Mouse (Mus musculus): Measurements from ENCODE around the gene Sema3f.

The Sema3f gene

DNA sequence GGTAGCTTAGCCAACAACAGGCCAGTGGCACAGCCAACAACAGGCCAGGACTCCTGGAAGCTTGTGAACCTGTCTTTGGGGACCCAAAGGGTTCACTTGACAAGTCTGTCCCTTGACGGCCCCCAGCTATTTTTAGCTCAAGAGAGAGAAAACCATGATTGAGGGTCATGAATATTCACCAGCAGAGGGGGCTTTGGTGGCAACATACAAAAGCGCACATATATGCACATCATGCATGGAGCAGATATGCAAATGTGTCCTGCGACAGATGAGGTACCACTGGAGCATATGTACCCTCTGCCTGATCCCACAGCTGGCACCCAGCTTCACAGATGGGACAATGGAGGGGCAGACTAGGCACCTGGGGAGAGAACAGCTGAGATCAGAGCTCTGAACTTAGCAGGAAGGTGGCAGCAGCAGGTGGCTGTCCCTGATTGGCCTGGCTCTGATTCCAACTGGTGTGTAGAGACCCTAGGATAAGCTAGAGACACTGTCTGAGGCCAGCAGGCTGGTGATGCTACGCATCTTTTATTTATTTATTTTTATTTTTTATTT is 16.8 kb downstream of the Sema3f start:
- no peak for DNase-seq (ENCODE audit: extremely low spot score, low spot score)

DNA sequence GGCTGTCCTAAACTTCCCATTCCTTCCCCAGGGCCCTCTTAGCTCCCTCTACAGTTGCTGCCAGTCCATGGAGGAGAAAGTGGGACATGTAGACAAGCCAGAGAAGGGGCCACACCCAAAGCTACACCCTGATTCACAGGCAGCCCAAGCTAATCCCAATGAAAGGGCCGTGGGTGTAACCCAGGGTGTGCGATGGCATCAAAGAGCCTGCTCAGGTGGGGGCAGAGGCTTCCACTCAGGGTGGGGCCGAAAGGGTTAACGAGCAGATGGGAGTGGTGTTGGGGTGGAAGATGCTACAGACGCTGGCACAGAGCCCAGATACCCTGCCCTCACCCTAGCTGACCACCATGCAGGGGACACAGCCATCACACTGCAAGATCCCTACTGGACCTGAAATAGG is 17.5 kb downstream of the Sema3f start:
- DNase-seq (ENCODE audit: extremely low spot score, low spot score): no peak

DNA sequence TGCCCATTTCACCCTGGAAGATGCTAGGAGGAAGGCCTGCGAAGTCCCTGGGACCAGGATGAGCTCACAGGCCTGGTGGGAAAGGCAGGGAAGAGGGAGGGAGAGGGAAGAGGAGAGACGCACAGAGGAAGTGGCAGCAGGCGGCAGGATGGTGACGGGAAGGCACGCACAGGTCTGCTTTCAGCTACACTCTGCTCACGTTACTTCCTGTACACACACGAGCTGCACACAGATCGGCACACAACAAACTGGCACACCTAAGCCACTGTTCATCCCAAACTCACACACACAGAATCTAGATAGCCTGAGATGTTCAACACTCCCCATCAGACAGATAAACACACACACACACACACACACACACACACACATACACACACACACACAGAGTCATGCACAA is 19.9 kb downstream of the Sema3f start:
- DNase-seq (ENCODE audit: extremely low spot score, low spot score): no peak

DNA sequence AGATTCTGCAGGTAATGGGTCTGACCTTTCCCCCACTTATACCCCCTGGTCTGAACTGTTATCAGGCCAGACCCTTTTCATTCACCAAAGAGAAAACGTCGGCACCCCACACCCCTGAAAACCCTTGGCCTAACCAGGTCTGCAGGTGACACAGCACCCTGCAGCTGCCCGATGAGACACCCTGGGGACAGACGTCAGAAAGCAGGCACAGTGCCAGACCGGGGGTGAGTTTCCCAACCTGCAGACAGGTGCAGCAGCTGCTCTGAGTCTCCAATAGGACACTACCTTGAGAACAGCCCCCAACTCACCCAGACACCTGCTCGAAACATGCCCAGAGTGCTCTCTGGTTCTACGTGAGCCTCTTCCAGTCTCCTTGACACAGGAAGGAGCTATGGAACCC is 21.3 kb downstream of the Sema3f start:
- DNase-seq (ENCODE audit: extremely low spot score, low spot score): no peak

GRCm38 (mm10) chr9:107688415-107688814 is 21.9 kb downstream of the Sema3f start:
- no peak for DNase-seq (ENCODE audit: extremely low spot score, low spot score)

- peak; percentile 62 for DNase-seq (ENCODE audit: extremely low spot score, low spot score)
Measured at GRCm38 (mm10) chr9:107685231-107685981, 24.9 kb downstream of the Sema3f start.

DNA sequence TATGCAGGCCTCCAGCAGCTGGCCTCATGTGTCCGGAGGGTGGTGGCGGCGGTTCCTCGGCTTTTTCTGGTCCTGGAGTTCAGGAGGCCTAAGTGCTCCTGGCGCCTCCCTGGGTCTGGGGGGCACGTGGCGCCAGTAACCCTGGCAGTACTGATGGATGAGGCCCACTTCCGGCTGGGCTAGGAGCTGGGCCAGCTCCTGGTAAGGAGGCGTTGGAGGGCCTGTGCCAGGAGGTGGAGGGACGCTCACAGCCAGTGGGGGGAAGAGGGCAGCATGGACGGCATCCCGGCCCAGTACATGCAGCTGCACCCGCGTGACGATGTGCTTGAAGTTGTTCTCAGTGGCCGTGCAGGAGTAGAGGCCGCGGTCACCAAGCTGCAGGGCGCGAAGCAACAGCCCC is 27.9 kb downstream of the Sema3f start:
- no peak for DNase-seq (ENCODE audit: extremely low spot score, low spot score)

DNA sequence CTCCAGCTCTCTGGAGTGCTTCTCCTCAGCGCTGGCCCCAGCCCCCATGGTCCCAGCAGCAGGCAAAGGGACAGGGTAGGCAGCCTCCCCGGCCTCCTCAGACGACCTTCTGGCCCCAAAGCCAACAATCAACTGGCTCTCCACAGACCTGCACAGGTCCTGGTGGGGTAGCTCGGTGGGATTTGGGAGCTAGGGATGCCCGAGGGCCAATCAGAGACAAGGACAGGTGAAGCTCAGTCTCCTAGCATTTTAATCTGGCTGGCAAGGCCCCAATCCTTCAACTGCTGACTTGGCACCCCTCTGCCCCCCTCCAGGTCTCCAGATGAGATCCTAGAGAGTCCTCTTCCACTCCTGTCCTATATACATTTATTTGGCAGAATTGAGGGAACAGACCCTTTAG is 30.8 kb downstream of the Sema3f start, which contains the start of gene Gnat1:
Gnat1 (minus strand) TSS at position 212 of the 400 bp plus-strand sequence.
- DNase-seq (ENCODE audit: extremely low spot score, low spot score): no peak

DNA sequence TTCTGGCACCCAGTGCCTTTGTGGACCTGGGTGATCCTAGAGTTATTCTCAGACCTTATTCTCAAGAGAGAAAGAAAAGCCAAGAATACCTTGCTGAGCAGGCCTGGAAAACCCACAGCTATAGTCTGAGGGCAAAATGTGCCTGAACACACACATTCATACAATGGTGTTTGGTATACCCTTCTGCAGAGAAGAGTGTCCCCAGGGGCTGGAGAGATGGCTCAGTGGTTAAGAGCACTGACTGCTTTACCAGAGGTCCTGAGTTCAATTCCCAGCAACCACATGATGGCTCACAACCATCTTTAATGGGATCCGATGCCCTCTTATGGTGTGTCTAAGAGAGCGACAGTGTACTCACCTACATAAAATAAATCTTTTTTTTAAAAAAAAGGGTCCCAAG is 31.4 kb downstream of the Sema3f start:
- no peak for DNase-seq (ENCODE audit: extremely low spot score, low spot score)

GRCm38 (mm10) chr9:107677819-107678526 is 32.3 kb downstream of the Sema3f start:
- DNase-seq (ENCODE audit: extremely low spot score, low spot score): peak; percentile 76

GRCm38 (mm10) chr9:107677091-107677784 is 33.0 kb downstream of the Sema3f start:
- peak; percentile 69 for DNase-seq (ENCODE audit: extremely low spot score, low spot score)

DNA sequence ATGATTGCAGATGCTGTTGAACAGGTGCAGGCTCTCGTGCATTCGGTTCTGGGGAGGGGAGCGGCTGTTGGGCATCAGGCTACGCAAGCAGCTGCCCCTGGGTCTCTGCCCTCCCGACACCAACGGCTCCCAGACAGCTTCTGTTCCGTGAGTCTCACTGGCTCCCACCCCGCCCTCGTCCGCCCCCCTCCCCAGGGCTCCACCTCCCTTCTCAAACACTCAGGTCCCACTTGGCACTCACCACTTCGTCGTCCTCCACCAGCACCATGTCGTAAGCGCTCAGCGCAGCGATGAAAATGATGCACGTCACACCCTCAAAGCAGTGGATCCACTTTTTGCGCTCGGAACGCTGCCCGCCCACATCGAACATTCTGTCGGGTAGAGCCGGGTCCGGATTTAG is 34.0 kb downstream of the Sema3f start:
- no peak for DNase-seq (ENCODE audit: extremely low spot score, low spot score)

DNA sequence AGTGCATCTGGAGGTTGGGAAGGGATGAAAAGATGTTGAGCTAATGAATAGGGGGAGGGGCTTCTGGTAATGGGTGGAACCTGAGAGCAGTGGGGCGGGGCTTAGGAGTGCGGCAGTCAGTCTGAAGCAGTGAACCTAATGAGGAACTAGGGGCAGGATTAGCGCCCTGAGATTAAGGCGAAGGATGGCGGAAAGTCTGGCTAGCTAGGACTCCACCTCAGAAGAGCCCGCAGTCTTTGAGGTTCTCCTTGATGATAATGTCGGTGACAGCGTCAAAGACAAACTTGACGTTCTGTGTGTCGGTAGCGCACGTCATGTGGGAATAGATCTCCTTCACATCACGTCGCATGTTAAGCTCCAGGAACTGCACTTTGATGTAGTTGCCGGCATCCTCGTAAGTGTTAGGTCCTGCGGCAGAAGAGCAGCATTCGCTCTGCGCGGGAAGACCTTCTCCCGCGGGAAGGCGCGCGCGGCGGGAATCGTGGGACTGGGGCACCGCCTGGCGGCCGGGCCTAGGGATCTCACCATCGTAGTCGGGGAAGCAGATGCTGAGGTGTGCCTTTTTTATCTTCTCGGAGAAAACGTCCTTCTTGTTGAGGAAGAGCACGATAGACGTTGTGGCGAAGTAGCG is 34.5 kb downstream of the Sema3f start:
- peak; percentile 82 for DNase-seq (ENCODE audit: extremely low spot score, low spot score)

DNA sequence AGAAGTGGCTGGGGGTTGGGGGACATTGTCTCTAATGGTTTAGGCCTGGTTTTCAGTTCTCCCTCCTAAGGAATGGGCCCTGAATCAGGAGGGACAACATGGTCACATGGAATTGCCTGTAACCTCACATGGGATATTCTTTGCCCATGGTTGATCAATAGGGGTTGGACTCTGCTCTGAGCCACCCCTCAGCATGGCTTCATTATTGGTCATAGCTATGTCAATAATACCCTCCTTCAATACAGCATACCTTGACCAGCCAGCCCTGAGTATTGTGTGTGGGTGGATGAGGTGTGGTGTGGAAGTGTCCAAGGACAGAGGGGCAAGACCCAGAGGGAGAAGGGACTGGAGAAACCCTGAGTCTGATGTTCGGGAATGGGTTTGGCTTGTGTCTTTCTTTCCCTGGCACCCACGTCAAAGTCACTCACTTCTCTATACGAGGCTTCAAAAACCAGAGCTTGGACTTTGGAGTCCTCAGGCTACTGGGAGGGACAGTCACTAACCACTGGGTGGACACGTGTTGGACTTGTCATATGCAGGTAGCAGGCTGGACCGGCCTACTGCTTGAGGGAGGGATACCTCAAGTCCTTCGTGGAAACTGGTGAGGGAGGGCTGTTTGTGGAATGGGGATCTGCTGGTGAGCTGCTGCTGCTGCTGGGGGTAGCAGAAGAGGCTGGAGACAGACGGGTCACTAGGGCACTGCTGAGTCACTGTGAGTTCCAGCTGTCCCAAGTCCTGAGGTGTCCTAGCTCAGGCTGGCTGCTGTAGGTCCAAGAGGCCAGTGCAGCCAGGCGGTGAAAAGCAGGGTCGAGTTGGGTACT is 35.5 kb downstream of the Sema3f start:
- no peak for DNase-seq (ENCODE audit: extremely low spot score, low spot score)

DNA sequence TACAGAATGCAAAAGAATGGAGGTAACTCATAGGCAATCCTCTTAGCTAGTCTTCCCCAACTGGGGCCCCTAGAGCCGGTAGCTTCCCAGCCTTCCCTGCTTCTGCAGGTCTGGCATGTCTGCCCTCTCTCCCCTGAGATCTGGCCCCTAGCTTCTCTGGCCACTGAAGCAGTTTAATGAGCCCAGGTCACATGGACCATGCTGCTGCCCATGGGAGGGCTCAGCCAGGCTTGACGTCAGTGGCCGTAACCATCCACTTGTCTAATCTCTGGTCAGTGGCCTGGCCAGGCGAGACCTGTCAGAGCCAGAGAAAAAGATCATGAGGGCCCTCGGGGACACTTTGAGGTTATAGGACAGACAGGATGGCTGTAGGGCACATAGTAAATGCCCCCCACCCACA is 40.0 kb downstream of the Sema3f start:
- DNase-seq (ENCODE audit: extremely low spot score, low spot score): no peak

DNA sequence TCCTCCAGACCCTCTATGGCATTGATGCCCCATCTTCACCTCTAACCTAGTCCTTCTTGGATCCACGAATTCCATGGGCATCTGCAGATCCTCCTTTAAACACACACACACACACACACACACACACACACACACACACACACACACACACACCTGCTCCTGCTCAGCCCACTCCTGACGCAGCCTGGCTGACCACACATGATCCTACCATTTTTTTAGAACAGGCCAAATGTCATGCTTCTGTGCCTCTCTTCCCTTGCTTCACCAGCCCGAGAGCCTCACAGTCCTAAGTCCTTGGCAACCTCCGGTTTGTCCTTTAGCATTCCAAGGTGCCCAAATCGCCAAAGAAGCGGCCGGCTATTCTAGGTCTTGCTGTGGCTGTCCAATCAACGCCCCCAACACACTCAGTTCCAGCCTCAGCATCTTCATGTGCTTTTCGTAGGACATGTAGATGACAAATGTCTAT is 40.8 kb downstream of the Sema3f start, which contains the start of gene Slc38a3:
Slc38a3 (minus strand) TSS at position 51 of the 466 bp plus-strand sequence.
- no peak for DNase-seq (ENCODE audit: extremely low spot score, low spot score)

- DNase-seq (ENCODE audit: extremely low spot score, low spot score): no peak
Measured at GRCm38 (mm10) chr9:107668916-107669315, 41.4 kb downstream of the Sema3f start.

DNA sequence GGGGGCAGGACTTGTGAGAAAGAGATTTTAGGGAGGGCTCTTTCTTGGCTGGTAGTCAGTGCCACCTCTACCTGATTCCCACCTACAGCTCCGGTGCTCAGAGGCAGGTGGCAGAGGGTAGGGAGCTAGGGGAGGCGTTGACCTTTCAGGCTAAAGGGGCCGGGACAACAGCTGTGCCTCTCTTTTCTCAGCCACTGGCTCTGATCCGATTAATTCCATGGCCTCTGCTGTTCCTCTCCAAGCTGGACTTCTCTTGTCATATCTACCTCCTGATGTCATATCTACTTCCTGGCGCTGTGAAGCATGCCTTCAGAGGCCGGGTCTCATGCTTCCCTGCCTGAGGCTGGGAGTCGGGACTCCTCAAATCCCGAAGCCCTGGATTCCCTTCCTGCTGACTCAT is 42.3 kb downstream of the Sema3f start:
- no peak for DNase-seq (ENCODE audit: extremely low spot score, low spot score)

GRCm38 (mm10) chr9:107667219-107667618 is 43.1 kb downstream of the Sema3f start:
- DNase-seq (ENCODE audit: extremely low spot score, low spot score): peak; percentile 85

DNA sequence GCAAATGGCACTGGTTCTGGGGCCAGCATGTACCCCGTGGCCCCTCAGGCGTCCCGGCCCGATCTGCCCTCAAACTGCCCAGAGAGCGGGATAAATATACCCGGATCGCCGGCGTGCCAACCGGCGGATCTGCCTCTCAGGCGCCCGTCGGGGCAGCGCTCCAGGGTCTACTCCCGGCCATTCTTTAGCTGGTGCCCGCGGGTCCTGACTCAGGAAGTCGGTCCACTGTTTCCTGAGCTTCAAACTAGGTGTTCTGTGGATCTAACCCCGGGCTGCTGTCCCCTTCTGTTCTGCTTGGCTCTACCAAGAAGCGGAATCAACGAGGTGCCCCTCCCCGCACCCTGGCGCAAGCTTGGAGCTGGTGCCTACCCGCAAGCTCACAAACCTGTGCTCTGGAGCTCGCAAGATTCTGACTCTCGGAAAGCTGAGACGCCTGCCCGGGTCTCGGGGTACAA is 43.5 kb downstream of the Sema3f start:
- no peak for DNase-seq (ENCODE audit: extremely low spot score, low spot score)
